Mouse (Mus musculus) cortical plate, adult 2 months (tissue): ENCODE data around the gene Cant1. TPM values are rescaled to one million over a fixed set of nuclear protein-coding genes. Genes with fewer than 3 reads are reported as not detected.
"Not testable (repeated sequence)": the region's sequence is repeated elsewhere in the genome, so short reads cannot be mapped to it uniquely, and the experiment has no call there.

Experiments used
- H3K27ac ChIP-seq: fragments of 200-500 bp; 2 replicates; pipeline ENCODE4 v1.5.1; 2012; ENCODE audit warnings: low read length, control low read depth, inconsistent platforms; ENCODE audit not compliant: insufficient read depth
- H3K4me1 ChIP-seq: fragments of 200-500 bp; 2 replicates; pipeline ENCODE4 v1.6.1; 2011; ENCODE audit warnings: low read length; ENCODE audit not compliant: control insufficient read depth, insufficient read depth
- H3K4me3 ChIP-seq: fragments of 200-500 bp; 2 replicates; pipeline ENCODE4 v1.5.1; 2011; ENCODE audit warnings: mild to moderate bottlenecking, low read length, control low read depth; ENCODE audit not compliant: insufficient read depth
- CTCF ChIP-seq: fragments of 200-500 bp; IDR thresholded peaks from 2 replicates; pipeline ENCODE4 v1.5.1; 2011; ENCODE audit warnings: mild to moderate bottlenecking, control low read depth, low read length; ENCODE audit not compliant: insufficient read depth; ENCODE audit errors: extremely low read depth
- POLR2A ChIP-seq: fragments of 200-500 bp; IDR thresholded peaks from 2 replicates; pipeline ENCODE4 v1.6.1; 2011; ENCODE audit warnings: mild to moderate bottlenecking, low read length, control low read depth; ENCODE audit not compliant: insufficient read depth; ENCODE audit errors: extremely low read depth
- polyA plus RNA-seq: library from polyadenylated mRNA; depleted of rRNA; stranded (reverse); fragments of >200 nt; gene quantifications from 2 replicates; pipeline ENCODE4 v1.2.3, GENCODE M21; 2012

Cant1 gene
- polyA plus RNA-seq, 1 experiment, result 39.0 TPM

GRCm38 (mm10) chr11:118403183-118403582 lies 15.7 kb downstream of the Cant1 start:
- Histone ChIP-seq H3K4me1 (peaks cover 2% of the 10 kb centered on the region; the same call in 1 of the 2 replicates), H3K4me3 (no peak overlapping the region), H3K27ac (no peak overlapping the region)
- TF ChIP-seq CTCF (no peak), POLR2A (no peak)

GRCm38 (mm10) chr11:118401760-118402280 lies 17.1 kb downstream of the Cant1 start, which contains the start of gene Lgals3bp:
TSS of gene Lgals3bp (minus strand) at chr11:118402092.
- Histone ChIP-seq H3K27ac (peak within 1 kb of the TSS; percentile 15; the same call in 1 of the 2 replicates), H3K4me3 (no peak within 1 kb of the TSS), H3K4me1 (peaks cover 2% of the 10 kb centered on the region; the same call in 1 of the 2 replicates)
- peak; percentile 28; the same call in 1 of the 2 replicates for TF ChIP-seq POLR2A
- peak; percentile 37 for TF ChIP-seq CTCF

- H3K4me1 ChIP-seq, result peaks cover 2% of the 10 kb centered on the region; the same call in 1 of the 2 replicates
- H3K4me3 ChIP-seq, result no peak overlapping the region
- 0 out of 2 replicates have a peak overlapping the region, but pooled peaks have one; percentile 9 for H3K27ac ChIP-seq
- TF ChIP-seq CTCF, result no peak
- no peak for TF ChIP-seq POLR2A
Measured at GRCm38 (mm10) chr11:118401195-118401594, 17.7 kb downstream of the Cant1 start.

GRCm38 (mm10) chr11:118400566-118400936 lies 18.3 kb downstream of the Cant1 start:
- H3K4me3 ChIP-seq, result no peak overlapping the region
- TF ChIP-seq POLR2A, result no peak
- no peak for TF ChIP-seq CTCF
- H3K4me1 ChIP-seq, result peaks cover 2% of the 10 kb centered on the region; the same call in 1 of the 2 replicates
- H3K27ac ChIP-seq, result no peak overlapping the region

- TF ChIP-seq POLR2A (no peak), CTCF (no peak)
- no peak overlapping the region for H3K4me3 ChIP-seq
- H3K27ac ChIP-seq, result no peak overlapping the region
- H3K4me1 ChIP-seq, result peaks cover 2% of the 10 kb centered on the region; the same call in 1 of the 2 replicates
Measured at GRCm38 (mm10) chr11:118399891-118400565, 18.9 kb downstream of the Cant1 start.

- TF ChIP-seq CTCF (no peak), POLR2A (no peak)
- no peak overlapping the region for H3K4me3 ChIP-seq
- H3K4me1 ChIP-seq, result peaks cover 2% of the 10 kb centered on the region; the same call in 1 of the 2 replicates
- no peak overlapping the region for H3K27ac ChIP-seq
Measured at GRCm38 (mm10) chr11:118397806-118398530, 20.9 kb downstream of the Cant1 start.

DNA sequence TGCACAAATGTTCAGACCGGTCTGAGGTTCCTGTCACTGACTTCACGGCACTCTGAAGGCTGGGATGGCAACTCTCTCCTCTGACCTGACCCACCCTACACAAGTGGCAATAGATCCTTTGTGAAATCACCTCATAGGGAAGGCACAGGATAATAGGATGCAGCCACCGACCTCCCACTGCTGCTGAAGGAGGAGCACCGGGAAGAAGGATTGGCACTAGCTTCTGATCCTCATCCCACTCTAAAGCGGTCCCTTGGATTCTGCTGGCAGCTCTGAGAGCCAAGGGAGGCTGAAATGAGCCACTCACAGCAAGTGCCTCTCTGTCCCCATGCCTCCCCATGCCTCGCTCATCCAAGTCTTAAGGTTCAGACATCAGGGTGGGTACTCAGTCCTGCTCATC lies 24.3 kb downstream of the Cant1 start:
- no peak overlapping the region for H3K27ac ChIP-seq
- H3K4me1 ChIP-seq, result no peaks in the 10 kb centered on the region
- TF ChIP-seq CTCF (no peak), POLR2A (no peak)
- no peak overlapping the region for H3K4me3 ChIP-seq

DNA sequence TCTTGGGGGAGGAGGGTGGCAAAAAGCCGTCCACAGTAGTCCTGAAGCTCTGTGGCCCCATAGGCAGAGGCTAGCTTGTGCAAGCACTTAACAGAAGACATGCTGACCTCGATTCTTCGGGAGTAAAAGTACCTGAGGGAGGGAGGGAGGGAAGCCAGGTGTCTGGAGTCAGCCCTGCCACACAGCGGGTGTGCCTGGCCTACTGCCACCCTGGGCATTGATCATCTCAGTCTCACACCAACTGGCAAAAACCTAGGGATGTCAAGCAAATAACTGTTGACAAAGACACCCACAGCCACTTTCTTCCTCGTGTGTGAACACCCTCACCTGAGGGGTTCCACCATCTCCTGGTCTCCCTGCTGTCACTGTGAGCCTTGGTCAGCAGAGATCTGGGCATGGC lies 24.9 kb downstream of the Cant1 start:
- H3K27ac ChIP-seq, result no peak overlapping the region
- H3K4me1 ChIP-seq, result no peaks in the 10 kb centered on the region
- TF ChIP-seq POLR2A (no peak), CTCF (no peak)

GRCm38 (mm10) chr11:118387816-118388215 lies 31.1 kb downstream of the Cant1 start:
- not testable (repeated sequence) for H3K4me3 ChIP-seq, H3K4me1 ChIP-seq, H3K27ac ChIP-seq

More for the DNA sequence above, 24.9 kb downstream of the Cant1 start:
- H3K4me3 ChIP-seq, result no peak overlapping the region

- H3K4me1 ChIP-seq, result no peaks in the 10 kb centered on the region
- TF ChIP-seq POLR2A, result no peak
- TF ChIP-seq CTCF, result peak; percentile 85
- H3K4me3 ChIP-seq, result no peak overlapping the region
- no peak overlapping the region for H3K27ac ChIP-seq
Measured at GRCm38 (mm10) chr11:118379251-118380009, 39.5 kb downstream of the Cant1 start.
